Mouse (Mus musculus): Measurements from ENCODE around the gene Ankrd40.

- TF ChIP-seq CTCF (IDR thresholded peaks at IDR 0.05; ENCODE audit: control insufficient read depth, insufficient read depth, insufficient replicate concordance, low read depth, low read length), result no peak
- no peak for TF ChIP-seq POLR2A (IDR thresholded peaks at IDR 0.05; ENCODE audit: control insufficient read depth, low read depth, low read length)
Observed at GRCm38 (mm10) chr11:94330211-94330610, 2.4 kb downstream of the Ankrd40 start.

All from testis, adult 2 months (tissue).